Mouse (Mus musculus) T-cell, adult 2 months (primary cell): ENCODE measurements around the gene Dcakd.
A peak's percentile ranks its signal among the peaks of the same experiment; 100 is the strongest.

ENCODE experiments used
- DNase-seq: peaks from one replicate; pipeline ENCODE4 v3.0.0; 2022; ENCODE audit warnings: low spot score

Dcakd gene

GRCm38 (mm10) chr11:103005254-103005981, 22.7 kb downstream of the Dcakd start:
- DNase-seq = no peak

- no peak for DNase-seq
Observed at GRCm38 (mm10) chr11:103004852-103005251, 23.3 kb downstream of the Dcakd start.

DNA sequence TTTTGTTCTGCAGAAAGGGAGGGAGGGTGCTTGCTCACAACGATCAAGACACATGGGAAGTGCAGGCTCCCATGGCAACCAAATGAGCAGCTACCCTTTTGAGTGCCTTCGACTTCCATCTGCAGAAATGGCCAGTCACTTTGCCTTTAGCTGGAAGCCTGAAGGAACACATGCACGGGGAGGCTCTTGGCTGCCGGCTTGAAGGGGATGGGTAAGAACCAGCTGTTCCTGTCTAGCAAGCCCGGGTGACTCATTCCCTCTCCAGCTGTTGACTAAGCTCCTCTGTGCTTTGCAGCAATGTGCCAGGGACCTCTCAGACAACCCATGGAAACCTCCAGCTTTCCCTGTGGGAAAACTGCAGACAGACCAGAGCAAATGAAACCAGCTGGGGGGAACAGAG, 24.9 kb downstream of the Dcakd start:
- DNase-seq = no peak

DNA sequence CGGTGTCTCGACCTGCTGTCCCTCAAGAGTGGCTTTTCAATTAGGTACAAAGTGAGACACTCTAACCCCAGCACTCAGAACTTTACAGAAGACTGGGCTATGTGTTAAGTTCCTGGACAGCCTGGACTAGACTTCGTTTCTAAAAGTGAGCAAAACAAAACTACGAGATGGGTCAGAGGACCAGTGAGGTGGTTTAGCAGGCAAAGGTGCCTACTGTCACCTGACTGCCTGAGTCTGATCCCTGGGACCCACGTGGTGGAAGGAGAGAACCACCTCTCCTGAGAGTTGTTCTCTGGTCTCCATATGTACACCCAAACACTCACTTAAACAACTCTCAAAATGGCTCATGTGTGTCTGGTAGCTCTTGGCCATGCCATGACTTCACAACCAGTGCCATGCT, 27.1 kb downstream of the Dcakd start:
- DNase-seq = no peak

- no peak for DNase-seq
Observed at GRCm38 (mm10) chr11:103000111-103000510, 28.0 kb downstream of the Dcakd start.

DNA sequence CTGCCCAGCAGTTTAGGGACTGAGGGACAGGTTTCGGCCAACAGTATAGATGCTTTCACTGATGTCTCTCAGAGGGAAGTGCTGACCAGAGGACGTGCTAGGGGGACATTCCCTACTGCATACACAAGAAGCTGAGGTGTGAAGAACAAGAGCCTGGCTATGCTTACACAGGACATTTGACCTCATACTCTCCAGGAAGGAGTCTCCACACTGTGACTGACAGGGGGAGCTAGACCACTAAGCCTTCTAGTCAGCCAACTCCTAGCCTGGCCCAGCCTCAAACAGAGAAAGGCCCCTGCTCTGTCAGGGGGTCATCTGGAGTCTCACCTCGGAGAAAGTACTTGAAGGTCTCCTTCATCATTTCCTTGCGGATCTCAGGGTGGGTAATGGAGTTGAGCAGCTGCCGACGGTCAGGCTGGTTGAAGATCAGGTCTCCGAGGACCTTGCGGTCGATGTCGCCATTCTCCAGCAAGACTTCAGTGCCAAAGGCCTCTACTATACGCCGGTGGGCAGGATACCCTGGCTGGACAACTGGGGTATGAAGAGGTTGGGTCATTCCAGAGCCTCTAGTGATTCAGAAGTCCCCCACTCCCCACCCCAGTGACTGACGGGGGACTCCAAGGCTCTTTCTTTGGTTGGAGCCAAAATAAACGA, 28.7 kb downstream of the Dcakd start:
- DNase-seq = no peak

GRCm38 (mm10) chr11:102998577-102999316, 29.4 kb downstream of the Dcakd start:
- no peak for DNase-seq

DNA sequence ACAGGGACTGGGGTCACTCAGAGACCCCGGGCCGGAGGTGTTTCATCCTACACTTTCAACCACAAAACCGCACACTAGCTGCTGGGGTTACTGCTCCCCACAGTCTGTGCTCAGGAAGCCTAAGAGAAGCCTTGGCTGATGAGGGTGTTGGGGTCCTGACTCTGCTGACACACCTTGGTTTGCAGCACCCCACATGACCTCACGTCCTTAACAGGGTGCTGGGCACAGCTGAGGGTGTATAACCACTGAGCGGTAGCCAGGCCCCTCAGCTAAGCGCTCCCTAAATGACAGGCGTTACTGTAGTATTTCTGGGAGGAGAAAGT, 29.9 kb downstream of the Dcakd start:
- no peak for DNase-seq

DNA sequence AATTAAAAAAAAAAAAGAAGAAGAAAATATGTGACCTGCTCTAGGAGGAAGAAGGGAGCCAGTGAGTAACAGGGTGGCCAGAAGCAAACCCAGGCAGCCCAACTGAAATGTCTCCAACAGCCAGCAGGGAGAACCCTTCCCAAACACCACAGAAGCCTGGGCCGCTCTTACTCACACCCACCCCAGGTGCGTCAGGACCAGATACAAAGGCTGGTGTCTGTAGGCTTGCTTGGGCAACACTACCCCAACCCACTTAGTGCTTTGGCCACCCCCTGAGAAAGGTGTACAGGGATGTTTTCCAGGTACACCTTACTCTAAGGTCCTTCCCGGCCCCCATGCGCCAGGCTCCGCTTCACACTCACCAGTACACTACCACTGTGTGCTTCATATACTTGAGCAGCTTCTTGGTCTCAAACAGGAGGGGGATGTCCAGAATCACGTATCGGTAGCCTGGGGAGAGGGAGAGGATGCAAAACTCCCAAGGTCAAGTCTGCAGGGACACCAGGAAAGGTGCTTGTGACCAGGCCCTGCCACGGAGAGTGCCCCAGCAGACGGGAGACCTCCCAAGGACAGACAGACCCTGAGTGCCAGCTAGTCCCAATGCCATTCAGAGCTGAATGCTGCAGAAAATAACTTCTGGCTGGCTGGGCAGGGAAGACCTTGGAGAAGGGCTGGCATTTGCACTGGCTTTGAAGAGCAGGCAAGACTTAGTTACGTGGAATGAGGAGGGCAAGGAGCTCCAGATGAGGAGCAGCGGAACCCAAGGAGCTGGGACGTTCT, 31.0 kb downstream of the Dcakd start:
- DNase-seq = no peak

DNA sequence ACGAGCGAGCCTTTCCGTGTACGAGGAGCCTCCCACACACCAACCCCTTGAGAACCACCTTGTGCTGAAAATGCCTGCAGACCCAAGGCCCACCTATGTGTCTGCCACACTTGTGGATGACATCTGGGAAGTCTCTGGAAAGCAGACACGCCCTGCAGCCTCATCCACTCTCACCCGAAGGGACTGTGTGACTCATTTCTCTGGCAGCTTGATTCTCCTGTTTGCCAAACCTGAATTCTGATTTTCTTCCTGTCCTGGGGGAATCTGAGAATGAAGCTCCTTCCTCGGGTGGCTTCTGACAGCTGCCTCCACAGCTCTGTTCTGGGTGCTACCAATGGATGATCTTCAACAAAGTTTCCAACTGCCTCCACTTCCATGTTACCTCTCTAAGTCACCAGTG, 31.7 kb downstream of the Dcakd start:
- no peak for DNase-seq

GRCm38 (mm10) chr11:102994952-102995351, 33.2 kb downstream of the Dcakd start:
- DNase-seq = no peak

DNA sequence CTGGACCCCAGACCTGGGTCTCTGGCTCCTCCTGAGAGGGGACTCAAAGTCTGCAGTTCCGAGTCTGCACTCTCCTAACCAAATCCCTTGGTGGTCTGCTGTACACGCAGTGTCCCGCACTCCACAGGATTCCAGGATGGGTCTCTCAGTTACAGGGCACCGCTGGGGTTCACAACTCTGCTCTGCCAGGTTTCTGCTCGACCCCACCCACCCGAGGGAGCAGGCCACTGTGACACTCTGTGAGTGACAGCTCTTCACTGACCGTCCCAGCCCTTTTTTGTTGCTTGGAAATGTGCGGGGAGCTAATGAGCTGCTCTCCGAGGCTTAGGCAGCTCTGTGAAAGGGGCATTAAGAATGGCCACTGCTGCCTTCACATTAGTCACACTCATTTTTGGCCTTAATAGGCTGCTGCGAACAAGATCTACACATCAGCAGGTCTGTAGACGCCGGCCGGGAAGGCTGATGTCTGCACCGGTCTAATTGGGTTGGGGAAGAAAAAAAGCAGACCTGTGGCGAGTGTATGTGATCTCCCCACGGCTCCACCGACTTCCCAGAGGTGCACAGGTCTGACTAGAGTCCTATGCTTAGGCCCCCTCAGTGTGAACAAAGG, 34.6 kb downstream of the Dcakd start:
- DNase-seq = no peak

DNA sequence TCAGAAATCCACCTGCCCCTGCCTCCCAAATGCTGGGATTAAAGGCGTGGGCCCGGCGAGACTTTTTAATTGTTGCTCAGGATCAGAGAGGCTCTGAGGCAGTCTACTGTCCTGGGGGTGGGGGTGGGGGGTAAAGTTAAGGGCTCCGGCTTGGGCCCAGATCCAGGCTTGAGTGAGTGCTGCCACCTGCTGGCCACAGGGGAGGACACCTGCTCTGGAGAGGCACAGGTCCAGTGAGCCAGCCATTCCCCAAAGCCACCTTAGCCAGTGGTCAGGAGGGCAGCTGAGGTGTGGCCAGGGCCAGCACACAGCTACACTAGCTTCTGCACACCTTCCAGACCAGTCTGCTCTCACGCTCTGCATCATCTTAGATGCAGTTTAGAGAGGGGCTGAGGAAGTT, 35.2 kb downstream of the Dcakd start:
- peak; percentile 53 for DNase-seq

- no peak for DNase-seq
Observed at GRCm38 (mm10) chr11:102991681-102992080, 36.5 kb downstream of the Dcakd start.

- no peak for DNase-seq
Observed at GRCm38 (mm10) chr11:102990152-102990663, 37.9 kb downstream of the Dcakd start.

DNA sequence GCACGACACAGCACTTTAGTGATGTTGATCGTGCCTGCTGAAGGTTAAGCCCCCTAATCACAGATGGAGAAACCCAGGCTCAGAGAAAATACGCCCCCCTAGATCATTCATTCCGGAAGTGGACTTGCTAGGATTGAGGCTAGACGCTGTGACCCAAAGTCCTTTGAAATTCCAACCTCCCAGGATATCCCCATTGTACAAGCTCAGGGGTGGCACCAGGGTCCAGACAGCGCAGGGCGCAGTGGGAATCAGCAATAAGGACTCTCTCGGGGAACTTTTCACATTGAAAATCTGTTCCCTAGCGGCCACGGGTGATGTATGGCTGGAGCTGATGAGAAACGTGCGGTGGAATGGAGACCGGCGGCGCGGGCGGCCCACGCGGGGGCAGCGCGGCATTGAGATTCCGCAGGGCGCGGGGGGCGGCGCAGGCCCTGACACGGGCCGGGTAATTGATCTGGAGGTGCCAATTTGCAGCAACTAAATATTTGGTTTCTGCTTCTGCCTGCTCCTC, 38.4 kb downstream of the Dcakd start:
- no peak for DNase-seq

DNA sequence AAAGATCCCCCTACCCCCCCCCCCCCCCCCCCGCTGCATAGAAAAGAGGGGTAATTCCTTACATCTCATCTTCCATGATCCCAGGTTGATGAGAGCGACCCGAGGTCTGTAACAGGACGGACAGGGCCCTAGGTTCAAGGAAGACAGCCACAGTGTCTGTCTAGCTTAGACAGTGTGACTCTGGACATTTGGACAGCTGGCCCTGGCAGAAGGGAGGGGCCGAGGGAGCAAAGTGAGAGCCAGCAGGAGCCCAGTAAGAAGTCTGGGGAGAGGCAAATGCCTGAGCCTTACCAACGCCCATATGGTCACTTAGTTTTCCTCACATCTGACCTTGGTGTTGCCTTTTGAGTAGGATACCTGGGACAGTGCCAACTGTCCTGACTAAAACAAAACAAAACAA, 43.0 kb downstream of the Dcakd start:
- no peak for DNase-seq

- no peak for DNase-seq
Observed at GRCm38 (mm10) chr11:102984615-102985014, 43.5 kb downstream of the Dcakd start.

- DNase-seq = no peak
Observed at GRCm38 (mm10) chr11:102984086-102984485, 44.0 kb downstream of the Dcakd start.

GRCm38 (mm10) chr11:102981151-102981890, 46.8 kb downstream of the Dcakd start:
- DNase-seq = peak; percentile 12
